Mouse (Mus musculus) ES-E14 (cell line): ENCODE data around the gene Slc25a40. TPM values are rescaled to one million over a fixed set of nuclear protein-coding genes. Genes with fewer than 3 reads are reported as not detected.
A peak's percentile ranks its signal among the peaks of the same experiment; 100 is the strongest.

Source experiments
- DNase-seq: peaks from one replicate; pipeline ENCODE4 v3.0.0-alpha.2; 2013; ENCODE audit warnings: low read depth, low spot score
- H3K27ac ChIP-seq: 2 replicates; pipeline ENCODE4 v1.5.1; 2012; ENCODE audit warnings: low read depth, mild to moderate bottlenecking, low read length, moderate library complexity, mixed read lengths; ENCODE audit not compliant: poor library complexity, insufficient read depth, severe bottlenecking
- H3K36me3 ChIP-seq: 2 replicates; pipeline ENCODE4 v1.6.1; 2012; ENCODE audit warnings: mild to moderate bottlenecking, low read length, moderate library complexity, mixed read lengths; ENCODE audit not compliant: control insufficient read depth, poor library complexity, insufficient read depth, severe bottlenecking
- H3K4me1 ChIP-seq, 2 experiments: fragments of 150-350 bp in 1 of 2; sonication (generic) in 1 of 2; 2 replicates each; pipeline ENCODE4 v1.6.1; 2012; ENCODE audit warnings: low read length in 2 of 2, mild to moderate bottlenecking in 1 of 2, mixed read lengths in 1 of 2; ENCODE audit not compliant: control insufficient read depth in 2 of 2, insufficient read depth in 2 of 2, poor library complexity in 1 of 2
- H3K4me3 ChIP-seq, 2 experiments: fragments of 150-350 bp in 1 of 2; sonication (generic) in 1 of 2; 2 replicates each; pipeline ENCODE4 v1.5.1; 2012; ENCODE audit warnings: low read length in 2 of 2, low read depth in 1 of 2, mild to moderate bottlenecking in 1 of 2, mixed read lengths in 1 of 2; ENCODE audit not compliant: insufficient read depth in 1 of 2, poor library complexity in 1 of 2, severe bottlenecking in 1 of 2
- H3K9ac ChIP-seq: 2 replicates; pipeline ENCODE4 v1.6.1; 2012; ENCODE audit warnings: low read depth, mild to moderate bottlenecking, low read length, mixed read lengths; ENCODE audit not compliant: poor library complexity, insufficient read depth, severe bottlenecking
- H3K9me3 ChIP-seq: fragments of 150-350 bp; sonication (generic); 2 replicates; pipeline ENCODE4 v1.6.1; 2012; ENCODE audit warnings: low read depth, mild to moderate bottlenecking, low read length; ENCODE audit not compliant: control insufficient read depth, insufficient read depth
- CHD2 ChIP-seq: IDR thresholded peaks from 2 replicates; pipeline ENCODE4 v1.6.1; 2014; ENCODE audit warnings: mild to moderate bottlenecking, low read depth, low read length, inconsistent platforms
- HCFC1 ChIP-seq: IDR thresholded peaks from 2 replicates; pipeline ENCODE4 v1.6.1; 2012; ENCODE audit warnings: low read length, inconsistent platforms, borderline replicate concordance; ENCODE audit not compliant: insufficient read depth
- MAFK ChIP-seq: IDR thresholded peaks from 2 replicates; pipeline ENCODE4 v1.6.1; 2014; ENCODE audit warnings: mild to moderate bottlenecking, low read depth, low read length, inconsistent platforms; ENCODE audit not compliant: insufficient read depth
- ZC3H11A ChIP-seq: IDR thresholded peaks from 2 replicates; pipeline ENCODE4 v1.6.1; 2012; ENCODE audit warnings: low read depth, mild to moderate bottlenecking, inconsistent platforms, low read length, borderline replicate concordance
- ZNF384 ChIP-seq: IDR thresholded peaks from 2 replicates; pipeline ENCODE4 v1.6.1; 2012; ENCODE audit warnings: low read depth, low read length, inconsistent platforms
- in situ Hi-C, 2 experiments: fragments of 600-800 bp; cut with MboI; formaldehyde crosslinking; loops; one replicate each; pipeline ENCODE4 v1.15.1; 2025; ENCODE audit warnings: low sequenced_read_pairs in 2 of 2, inconsistent platforms in 1 of 2; ENCODE audit not compliant: unreplicated experiment in 2 of 2
- total RNA-seq: library from RNA; depleted of rRNA; stranded (reverse); fragments of 300-350 nt; gene quantifications from 2 replicates; pipeline ENCODE4 v1.2.3, GENCODE M21; 2012; rRNA removed

The Slc25a40 gene
- total RNA-seq, 1 experiment: 27.2 TPM

DNA sequence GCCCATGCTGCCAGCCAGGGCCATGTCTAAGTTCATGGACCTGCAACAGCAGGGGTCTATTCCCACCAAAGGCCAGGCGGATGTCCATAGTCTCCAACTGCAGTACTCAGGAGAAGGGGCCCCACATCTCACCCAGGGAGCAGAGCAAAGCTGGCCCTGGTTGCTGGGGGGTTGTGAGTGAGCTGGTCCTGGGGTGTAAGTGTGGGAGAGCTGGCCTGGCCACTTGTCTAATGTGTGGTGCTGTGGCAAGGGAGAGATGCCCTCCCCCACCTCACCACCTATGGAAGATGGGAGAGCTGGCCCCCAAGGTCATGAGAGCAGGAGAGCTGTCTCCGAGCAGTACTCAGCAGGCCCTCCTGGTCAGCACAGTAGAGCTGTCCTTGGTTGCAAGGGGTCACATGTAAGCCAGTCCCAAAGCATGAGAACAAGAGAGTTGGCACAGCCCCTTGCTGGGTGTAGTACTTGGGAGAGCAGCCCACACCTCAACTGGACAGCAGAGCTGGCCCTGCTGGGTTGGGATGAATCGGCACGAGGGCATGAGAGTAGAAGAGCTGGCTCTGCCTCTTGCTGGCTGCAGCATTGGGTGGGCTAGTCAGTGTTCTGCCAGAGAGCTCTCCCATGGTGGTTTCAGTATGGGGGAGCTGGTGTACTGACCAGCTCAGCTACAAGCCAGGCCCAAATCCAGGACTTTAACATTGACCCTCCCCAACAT, 65.5 kb downstream of the Slc25a40 start:
- peaks cover 0 to 7% of the 10 kb centered on the region in 2 experiments; a peak in 2 of 4 replicates for H3K4me1 ChIP-seq
- TF ChIP-seq ZC3H11A (no peak), HCFC1 (no peak), CHD2 (no peak), MAFK (no peak), ZNF384 (no peak)
- in situ Hi-C loops: no loop called here
- no peak for DNase-seq
- H3K9me3 ChIP-seq: no peaks in the 10 kb centered on the region
- no peak overlapping the region for H3K9ac ChIP-seq
- H3K36me3 ChIP-seq: no peaks in the 10 kb centered on the region
- H3K27ac ChIP-seq: no peak overlapping the region; the same call in 1 of the 2 replicates
- no peak overlapping the region for H3K4me3 ChIP-seq

DNA sequence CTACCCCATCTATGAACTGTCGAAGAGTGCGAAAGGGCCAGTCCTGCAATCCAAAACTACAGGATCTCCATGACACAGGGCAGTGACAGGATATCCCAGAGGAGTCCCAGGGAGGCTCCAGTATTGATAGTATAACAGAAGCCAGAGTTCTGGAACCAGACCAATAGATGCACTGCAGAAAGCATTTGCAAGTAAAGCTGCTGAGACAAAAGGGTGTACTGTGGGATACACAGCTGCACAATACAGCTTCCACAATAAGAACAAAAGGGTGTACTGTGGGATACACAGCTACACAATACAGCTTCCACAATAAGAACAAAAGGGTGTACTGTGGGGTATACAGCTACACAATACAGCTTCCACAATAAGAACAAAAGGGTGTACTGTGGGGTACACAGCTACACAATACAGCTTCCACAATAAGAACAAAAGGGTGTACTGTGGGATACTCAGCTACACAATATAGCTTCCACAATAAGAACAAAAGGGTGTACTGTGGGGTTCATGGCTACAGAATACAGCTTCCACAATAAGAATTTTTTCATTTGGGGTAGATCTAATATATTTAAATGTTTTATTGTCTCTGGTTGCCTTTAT, 66.1 kb downstream of the Slc25a40 start:
- Histone ChIP-seq H3K4me3 (no peak overlapping the region), H3K4me1 (peaks cover 0 to 7% of the 10 kb centered on the region in 2 experiments; a peak in 2 of 4 replicates), H3K27ac (no peak overlapping the region; the same call in 1 of the 2 replicates), H3K9ac (no peak overlapping the region), H3K36me3 (no peaks in the 10 kb centered on the region), H3K9me3 (no peaks in the 10 kb centered on the region)
- DNase-seq: no peak
- TF ChIP-seq ZNF384: no peak
- no peak for TF ChIP-seq MAFK
- in situ Hi-C loops: no loop called here

DNA sequence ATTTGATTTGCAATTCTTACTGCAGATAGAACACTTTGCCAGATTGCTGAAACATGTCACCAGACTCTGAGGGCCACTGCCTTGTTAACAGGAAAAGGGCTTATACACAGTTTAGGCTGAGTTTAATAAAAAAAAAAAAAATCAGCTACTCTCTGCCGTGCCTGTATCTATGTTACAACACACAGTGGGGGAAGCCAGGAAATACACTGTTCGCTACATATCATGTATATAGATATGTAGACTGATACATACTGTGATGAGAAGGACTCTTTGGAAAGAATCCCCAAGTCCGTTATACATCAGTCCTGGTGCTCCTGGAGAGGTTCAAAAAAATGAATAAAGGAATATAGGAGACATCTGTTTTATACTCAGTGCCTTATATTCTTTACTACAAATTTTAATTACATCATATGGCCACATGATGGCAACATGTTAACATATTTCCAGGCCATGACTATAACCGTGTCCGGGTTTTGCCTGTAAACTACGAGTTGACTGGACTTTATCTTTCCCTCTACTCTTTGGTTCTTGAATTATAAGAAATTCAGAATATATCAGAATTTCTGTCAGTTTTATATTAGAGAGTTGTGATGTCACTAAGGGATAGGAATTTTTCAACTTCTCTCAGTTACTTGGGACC, 66.9 kb downstream of the Slc25a40 start:
- no peak overlapping the region for H3K27ac ChIP-seq
- TF ChIP-seq ZNF384 (0 out of 2 replicates have a peak, but pooled peaks have one; percentile 18), ZC3H11A (no peak), CHD2 (no peak), MAFK (no peak), HCFC1 (no peak)
- DNase-seq: no peak

DNA sequence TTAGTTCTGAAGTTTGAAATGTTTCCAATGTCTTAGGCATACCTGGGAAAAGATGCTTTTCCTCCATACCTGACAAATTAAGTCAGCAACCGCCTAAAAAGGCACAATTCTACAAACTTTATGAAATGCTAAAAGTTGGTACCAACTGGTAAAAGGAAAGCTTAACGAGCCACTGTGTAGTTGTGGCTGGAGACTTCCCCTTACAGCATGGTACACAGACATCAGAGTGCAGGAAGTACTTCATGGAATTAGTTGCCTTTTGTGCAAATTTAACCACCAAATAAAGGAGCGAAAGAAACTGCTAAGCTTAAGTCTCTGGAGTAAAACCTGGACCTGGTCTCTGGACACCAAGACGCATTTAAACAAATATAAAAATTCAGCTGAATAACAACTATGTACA, 69.1 kb downstream of the Slc25a40 start:
- no peaks in the 10 kb centered on the region for H3K36me3 ChIP-seq
- TF ChIP-seq HCFC1 (no peak), CHD2 (no peak), MAFK (no peak), ZNF384 (no peak), ZC3H11A (no peak)
- peaks cover 0 to 7% of the 10 kb centered on the region in 2 experiments; a peak in 2 of 4 replicates for H3K4me1 ChIP-seq
- H3K9ac ChIP-seq: no peak overlapping the region
- H3K27ac ChIP-seq: no peak overlapping the region
- no peak overlapping the region for H3K4me3 ChIP-seq
- H3K9me3 ChIP-seq: no peaks in the 10 kb centered on the region
- in situ Hi-C loops: no loop called here
- DNase-seq: no peak

More for the DNA sequence above, 66.9 kb downstream of the Slc25a40 start:
- H3K4me1 ChIP-seq: peaks cover 0 to 7% of the 10 kb centered on the region in 2 experiments; a peak in 2 of 4 replicates
- H3K9ac ChIP-seq: no peak overlapping the region
- H3K4me3 ChIP-seq: no peak overlapping the region
- in situ Hi-C loops: no loop called here
- H3K9me3 ChIP-seq: no peaks in the 10 kb centered on the region
- no peaks in the 10 kb centered on the region for H3K36me3 ChIP-seq

Other genes with a start within 250 kb of the Slc25a40 start
- gene Adam22, start 54.7 kb upstream of the Slc25a40 start, total RNA-seq: 11.5 and 14.9 TPM in 2 replicates
- 109 and 114 TPM in 2 replicates for gene Dbf4, start 134 bp upstream of the Slc25a40 start, total RNA-seq
- 2.1 and 2.5 TPM in 2 replicates for gene Rundc3b, start 200.1 kb downstream of the Slc25a40 start, total RNA-seq
- 34.1 and 37.3 TPM in 2 replicates for gene Abcb1a, start 237.2 kb downstream of the Slc25a40 start, total RNA-seq